Mouse (Mus musculus) forebrain, embryonic 11.5 days (tissue): Measurements from ENCODE around the gene Doc2a. TPM values are rescaled to one million over a fixed set of nuclear protein-coding genes. Genes with fewer than 3 reads are reported as not detected.
"Not testable (repeated sequence)": the region's sequence is repeated elsewhere in the genome, so short reads cannot be mapped to it uniquely, and the experiment has no call there.

ENCODE experiments used
- ATAC-seq: fragments of 200-750 bp; cut with Nextera tagmentation; replicated peaks from 2 replicates; pipeline ENCODE4 v1.8.0; 2017; ENCODE audit warnings: moderate TSS enrichment; ENCODE audit not compliant: low FRiP score
- DNase-seq: peaks from one replicate; pipeline ENCODE4 v3.0.0-alpha.2; 2017; ENCODE audit warnings: low spot score
- H3K27ac ChIP-seq: fragments of 300-500 bp; sonication (generic); 2 replicates; pipeline ENCODE4 v1.5.1; 2014; ENCODE audit warnings: low read depth, low read length
- H3K27me3 ChIP-seq: fragments of 300-500 bp; sonication (generic); 2 replicates; pipeline ENCODE4 v1.6.1; 2014; ENCODE audit warnings: mild to moderate bottlenecking, low read length, mixed read lengths; ENCODE audit not compliant: control insufficient read depth, insufficient read depth
- H3K36me3 ChIP-seq: fragments of 300-500 bp; sonication (generic); 2 replicates; pipeline ENCODE4 v1.6.1; 2014; ENCODE audit warnings: mild to moderate bottlenecking, low read length, moderate library complexity, mixed read lengths; ENCODE audit not compliant: control insufficient read depth, insufficient read depth
- H3K4me1 ChIP-seq: fragments of 300-500 bp; sonication (generic); replicated peaks from 2 replicates; pipeline ENCODE4 v1.6.1; 2014; ENCODE audit warnings: low read length, mixed read lengths; ENCODE audit not compliant: control insufficient read depth, insufficient read depth
- H3K4me2 ChIP-seq: fragments of 300-500 bp; sonication (generic); 2 replicates; pipeline ENCODE4 v1.6.1; 2014; ENCODE audit warnings: low read depth, mild to moderate bottlenecking, low read length, moderate library complexity, mixed read lengths; ENCODE audit not compliant: severe bottlenecking
- H3K4me3 ChIP-seq: fragments of 300-500 bp; sonication (generic); 2 replicates; pipeline ENCODE4 v1.5.1; 2014; ENCODE audit warnings: low read depth, low read length
- H3K9ac ChIP-seq: fragments of 300-500 bp; sonication (generic); 2 replicates; pipeline ENCODE4 v1.6.1; 2014; ENCODE audit warnings: low read length
- H3K9me3 ChIP-seq: fragments of 300-500 bp; sonication (generic); 2 replicates; pipeline ENCODE4 v1.6.1; 2016; ENCODE audit warnings: low read length, mixed read lengths; ENCODE audit not compliant: control insufficient read depth
- WGBS: fragments of 180-500 bp; shearing (Covaris S2); extraction: QIAGEN DNeasy Blood & Tissue Kit; methylation state at CpG from one replicate; pipeline ENCODE4 v1.1.7; 2014; 5-methylcytosine and 5-hydroxymethylcytosine counted together
- polyA plus RNA-seq: library from polyadenylated mRNA; unstranded; fragments of >200 nt; fragmentation: Nextera tagmentation; extraction: Ambion mirVana; gene quantifications from 2 replicates; pipeline ENCODE4 v1.2.1, GENCODE M21; 2014

Doc2a gene
- polyA plus RNA-seq, 1 experiment from 2014 or later = 11.2 TPM

GRCm38 (mm10) chr7:126887281-126887680, 40.1 kb downstream of the Doc2a start:
- no peak for ATAC-seq
- H3K4me2 ChIP-seq = no peak overlapping the region
- H3K4me1 ChIP-seq = peaks cover 8% of the 10 kb centered on the region
- no peaks in the 10 kb centered on the region for H3K9me3 ChIP-seq
- H3K9ac ChIP-seq = no peak overlapping the region
- no peak for DNase-seq
- H3K27ac ChIP-seq = no peak overlapping the region
- 93% methylated on average over 5 of the region's 5 CpGs for WGBS
- H3K4me3 ChIP-seq = no peak overlapping the region
- H3K36me3 ChIP-seq = no peaks in the 10 kb centered on the region
- H3K27me3 ChIP-seq = no peaks in the 10 kb centered on the region

- WGBS = 57% methylated on average over 7 of the region's 7 CpGs
- no peaks in the 10 kb centered on the region for H3K4me1 ChIP-seq
- no peaks in the 10 kb centered on the region for H3K36me3 ChIP-seq
- no peak overlapping the region for H3K4me3 ChIP-seq
- DNase-seq (no peak), ATAC-seq (no peak)
- no peaks in the 10 kb centered on the region for H3K27me3 ChIP-seq
- no peak overlapping the region for H3K9ac ChIP-seq
- no peak overlapping the region for H3K27ac ChIP-seq
- no peak overlapping the region for H3K4me2 ChIP-seq
- H3K9me3 ChIP-seq = no peaks in the 10 kb centered on the region
These were observed 41.6 kb downstream of the Doc2a start for GRCm38 (mm10) chr7:126888852-126889251.

GRCm38 (mm10) chr7:126896912-126897311, 49.7 kb downstream of the Doc2a start:
- Histone ChIP-seq H3K36me3 (no peaks in the 10 kb centered on the region), H3K4me3 (no peak overlapping the region)

GRCm38 (mm10) chr7:126897390-126898101, 50.3 kb downstream of the Doc2a start:
- Histone ChIP-seq H3K4me1 (no peaks in the 10 kb centered on the region; the same call in 1 of the 2 replicates), H3K27me3 (no peaks in the 10 kb centered on the region), H3K27ac (0 out of 2 replicates have a peak overlapping the region, but pooled peaks have one; percentile 12), H3K4me3 (peak overlapping the region; percentile 58), H3K9ac (peak overlapping the region; percentile 87), H3K36me3 (no peaks in the 10 kb centered on the region), H3K4me2 (peak overlapping the region; percentile 60), H3K9me3 (no peaks in the 10 kb centered on the region)
- 0 out of 2 replicates have a peak, but pooled peaks have one; percentile 10 for ATAC-seq
- 21% methylated on average over 16 of the region's 16 CpGs for WGBS
- DNase-seq = no peak

More at GRCm38 (mm10) chr7:126896912-126897311, 49.7 kb downstream of the Doc2a start:
- H3K4me2 ChIP-seq = no peak overlapping the region
- H3K9ac ChIP-seq = peak overlapping the region; percentile 87; the same call in 1 of the 2 replicates
- H3K9me3 ChIP-seq = no peaks in the 10 kb centered on the region
- ATAC-seq (no peak), DNase-seq (no peak)
- no peaks in the 10 kb centered on the region for H3K27me3 ChIP-seq
- no peak overlapping the region for H3K27ac ChIP-seq
- no peaks in the 10 kb centered on the region; the same call in 1 of the 2 replicates for H3K4me1 ChIP-seq
- WGBS = 88% methylated on average over 5 of the region's 5 CpGs

- DNase-seq (peak; percentile 99), ATAC-seq (peak; percentile 94)
- WGBS = 12% methylated on average over 37 of the region's 37 CpGs
- Histone ChIP-seq H3K4me3 (peak overlapping the region; percentile 58), H3K36me3 (no peaks in the 10 kb centered on the region), H3K4me2 (peak overlapping the region; percentile 60), H3K27me3 (no peaks in the 10 kb centered on the region), H3K27ac (0 out of 2 replicates have a peak overlapping the region, but pooled peaks have one; percentile 12), H3K9ac (peak overlapping the region; percentile 87), H3K9me3 (no peaks in the 10 kb centered on the region), H3K4me1 (no peaks in the 10 kb centered on the region; the same call in 1 of the 2 replicates)
These were observed 51.1 kb downstream of the Doc2a start for GRCm38 (mm10) chr7:126898102-126898990.

- DNase-seq, H3K4me3 ChIP-seq, ATAC-seq, H3K9me3 ChIP-seq, H3K36me3 ChIP-seq, H3K9ac ChIP-seq, H3K4me2 ChIP-seq, H3K4me1 ChIP-seq, H3K27ac ChIP-seq, H3K27me3 ChIP-seq: not testable (repeated sequence)
- WGBS = 94% methylated on average over 7 of the region's 9 CpGs
These were observed 52.6 kb downstream of the Doc2a start for GRCm38 (mm10) chr7:126899781-126900180.

Other genes starting within 250 kb of the Doc2a start
- gene Nupr1, start 216.6 kb upstream of the Doc2a start, polyA plus RNA-seq = 1.6 and 3.2 TPM in 2 replicates
- gene Sgf29, start 198.1 kb upstream of the Doc2a start, polyA plus RNA-seq = 53.6 and 72.3 TPM in 2 replicates
- gene Sult1a1, start 171.0 kb upstream of the Doc2a start, polyA plus RNA-seq = 0.21 and 0.52 TPM in 2 replicates
- gene Bola2, start 152.0 kb upstream of the Doc2a start, polyA plus RNA-seq = 162 and 167 TPM in 2 replicates
- gene Slx1b, start 151.6 kb upstream of the Doc2a start, polyA plus RNA-seq = 11.2 and 13.1 TPM in 2 replicates
- 39.0 and 45.8 TPM in 2 replicates for gene Coro1a, start 139.6 kb upstream of the Doc2a start, polyA plus RNA-seq
- 40.1 and 50.6 TPM in 2 replicates for gene Mapk3, start 87.8 kb upstream of the Doc2a start, polyA plus RNA-seq
- gene Gdpd3, start 81.1 kb upstream of the Doc2a start, polyA plus RNA-seq = 1.5 and 1.9 TPM in 2 replicates
- gene Ypel3, start 70.5 kb upstream of the Doc2a start, polyA plus RNA-seq = 63.9 and 80.5 TPM in 2 replicates
- gene Tbx6, start 65.9 kb upstream of the Doc2a start, polyA plus RNA-seq = 0.28 and 0.61 TPM in 2 replicates
- 348 and 392 TPM in 2 replicates for gene Ppp4c, start 54.9 kb upstream of the Doc2a start, polyA plus RNA-seq
- gene Fam57b, start 49.7 kb upstream of the Doc2a start, polyA plus RNA-seq = 10.2 and 10.6 TPM in 2 replicates
- gene 4930451I11Rik, start 15.8 kb upstream of the Doc2a start, polyA plus RNA-seq = not detected in 2 replicates
- gene Hirip3, start 14.6 kb downstream of the Doc2a start, polyA plus RNA-seq = 29.9 and 38.8 TPM in 2 replicates
- gene Ino80e, start 15.0 kb downstream of the Doc2a start, polyA plus RNA-seq = 117 and 118 TPM in 2 replicates
- gene Taok2, start 37.3 kb downstream of the Doc2a start, polyA plus RNA-seq = 43.4 and 44.8 TPM in 2 replicates
- 21.3 and 24.4 TPM in 2 replicates for gene Tmem219, start 75.5 kb downstream of the Doc2a start, polyA plus RNA-seq
- 26.5 and 28.8 TPM in 2 replicates for gene Kctd13, start 81.5 kb downstream of the Doc2a start, polyA plus RNA-seq
- gene Asphd1, start 102.2 kb downstream of the Doc2a start, polyA plus RNA-seq = 0.25 and 0.40 TPM in 2 replicates
- gene Sez6l2, start 103.1 kb downstream of the Doc2a start, polyA plus RNA-seq = 6.3 and 6.7 TPM in 2 replicates
- 68.0 and 78.7 TPM in 2 replicates for gene Cdipt, start 128.5 kb downstream of the Doc2a start, polyA plus RNA-seq
- 0.88 and 1.4 TPM in 2 replicates for gene Cdiptos, start 128.7 kb downstream of the Doc2a start, polyA plus RNA-seq
- gene Mvp, start 167.2 kb downstream of the Doc2a start, polyA plus RNA-seq = 3.9 and 4.4 TPM in 2 replicates
- gene Pagr1b, start 169.1 kb downstream of the Doc2a start, polyA plus RNA-seq = not detected in 2 replicates
- 60.5 and 72.4 TPM in 2 replicates for gene Pagr1a, start 169.9 kb downstream of the Doc2a start, polyA plus RNA-seq
- gene Gm42742, start 173.7 kb downstream of the Doc2a start, polyA plus RNA-seq = 60.9 and 64.7 TPM in 2 replicates
- gene Prrt2, start 173.8 kb downstream of the Doc2a start, polyA plus RNA-seq = 9.6 and 10.3 TPM in 2 replicates
- 106 and 132 TPM in 2 replicates for gene Maz, start 179.6 kb downstream of the Doc2a start, polyA plus RNA-seq
- 207 and 208 TPM in 2 replicates for gene Kif22, start 195.1 kb downstream of the Doc2a start, polyA plus RNA-seq
- gene Zg16, start 239.9 kb downstream of the Doc2a start, polyA plus RNA-seq = not detected in 2 replicates
- 0.47 and 0.85 TPM in 2 replicates for gene AI467606, start 243.9 kb downstream of the Doc2a start, polyA plus RNA-seq